Mouse (Mus musculus): ENCODE measurements at regions not wholly inside any gene's neighbourhood (a gene's known extent, or its start where the extent isn't known, plus 50 kb on each side); places are given as distances from the start of the nearest gene placed in this dataset.
A peak's percentile ranks its signal among the peaks of the same experiment; 100 is the strongest.

DNA sequence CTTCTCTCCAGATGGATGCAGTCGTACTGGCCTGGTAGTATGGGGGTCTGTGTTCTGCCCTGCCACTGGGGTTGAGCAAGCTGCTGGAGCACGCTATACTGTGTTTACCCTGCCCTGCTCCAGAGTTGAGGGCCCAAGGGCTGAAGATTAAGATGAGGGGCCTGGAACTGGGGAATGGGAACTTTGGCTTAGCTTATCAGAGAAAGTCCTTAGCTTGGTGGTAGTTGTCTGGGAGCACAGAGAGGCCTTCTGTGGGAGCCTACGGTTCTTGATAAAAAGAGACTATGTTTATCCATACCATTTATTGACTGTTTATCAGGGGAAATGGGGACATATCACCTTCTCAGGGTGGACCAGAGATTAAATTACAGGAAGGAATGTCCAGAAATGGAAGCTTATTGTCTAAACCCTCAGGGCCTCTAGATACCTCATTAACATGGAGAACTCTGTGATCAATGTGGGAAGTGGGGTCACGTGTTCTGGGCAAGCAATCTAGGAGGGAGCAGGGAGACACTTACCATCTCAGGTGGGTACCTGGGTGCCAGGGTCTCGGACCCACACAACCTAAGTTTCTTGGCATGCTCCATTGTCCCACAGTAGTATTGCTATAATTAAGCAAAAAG is 58.7 kb downstream of the Mycn start:
- no peak for DNase-seq (ENCODE audit: low spot score in 2 of 2)

DNA sequence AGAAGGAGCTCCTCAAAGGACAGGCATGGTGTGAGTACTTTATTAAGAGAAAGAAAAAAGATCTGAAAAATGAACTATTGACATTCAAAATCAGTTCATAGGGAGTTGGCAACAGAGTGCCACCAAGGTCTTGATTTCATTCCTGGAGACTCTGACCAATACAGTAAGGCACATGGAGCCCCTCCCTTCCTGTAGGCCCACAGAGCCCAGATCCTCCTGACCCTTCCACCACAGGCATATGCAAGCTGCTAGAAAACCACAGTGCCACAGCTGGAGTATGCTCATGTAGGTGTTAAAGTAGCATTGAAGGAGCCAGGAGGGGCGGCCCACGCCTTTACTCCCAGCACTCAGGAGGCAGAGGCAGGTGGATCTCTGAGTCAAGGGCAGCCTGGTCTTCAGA is 63.7 kb downstream of the Mycn start:
- no peak for DNase-seq (ENCODE audit: low spot score in 2 of 2)

DNA sequence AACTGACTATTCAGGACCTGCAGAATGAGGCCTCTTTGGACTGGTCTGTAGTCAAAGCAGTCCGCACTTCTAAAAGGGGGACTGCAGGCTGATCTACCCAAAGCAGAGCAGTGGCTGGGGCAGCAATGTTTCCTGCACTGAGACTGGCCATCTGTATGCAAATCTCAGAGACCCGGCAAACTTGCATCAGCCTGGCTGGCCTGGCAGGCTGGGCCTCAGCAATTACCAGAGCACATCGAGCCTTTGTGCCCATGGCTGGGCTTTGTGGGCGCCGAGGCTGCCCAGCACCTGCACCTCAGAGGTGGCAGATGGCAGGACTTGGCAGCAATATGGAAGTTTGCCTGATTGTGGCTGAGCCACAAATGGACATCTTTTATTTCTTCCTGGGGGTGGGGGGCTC is 64.2 kb downstream of the Mycn start:
- peak in 1 of 2 experiments; percentile 31 for DNase-seq (ENCODE audit: low spot score in 2 of 2)

DNA sequence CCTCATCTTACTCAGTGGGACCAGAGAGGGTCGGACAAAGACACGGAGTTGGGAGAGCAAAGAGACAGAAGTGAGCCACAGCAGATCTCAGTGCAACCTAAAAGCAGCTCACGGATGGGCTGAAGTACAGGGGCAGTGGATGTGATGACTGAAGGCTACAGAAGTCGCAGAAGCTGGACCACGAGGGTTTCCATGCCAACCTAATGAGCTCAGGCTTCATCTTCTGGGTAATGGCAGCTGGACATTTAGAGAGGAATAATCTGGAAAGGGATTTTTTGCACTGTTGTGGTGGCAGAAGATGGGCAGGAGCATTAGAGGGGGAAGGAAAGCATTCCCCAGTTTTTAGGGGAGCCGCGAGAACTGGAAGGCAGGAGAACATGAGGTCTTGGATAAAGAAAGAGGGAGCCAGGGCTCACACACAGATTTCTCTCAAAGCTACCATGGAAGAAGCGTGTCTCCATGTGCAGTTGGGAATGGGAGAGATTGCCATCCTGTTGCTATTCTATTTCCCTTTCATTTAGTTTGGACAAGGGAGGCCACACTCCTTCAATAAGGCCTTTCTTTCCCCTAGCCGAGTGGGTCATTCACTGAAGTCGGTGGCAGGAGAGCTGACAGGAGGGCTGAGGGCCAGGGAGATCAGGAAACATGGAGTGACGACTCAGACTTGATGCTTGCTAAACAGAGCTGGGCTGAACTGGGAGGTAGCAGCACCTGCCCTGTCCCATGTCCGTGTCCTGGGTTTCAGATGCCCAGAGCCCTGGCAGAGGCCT is 65.6 kb downstream of the Mycn start:
- peak in 1 of 2 experiments; percentile 11 for DNase-seq (ENCODE audit: low spot score in 2 of 2)

- no peak for DNase-seq (ENCODE audit: low spot score in 2 of 2)
These were observed 68.2 kb downstream of the Mycn start for GRCm38 (mm10) chr12:12873551-12873950.

DNA sequence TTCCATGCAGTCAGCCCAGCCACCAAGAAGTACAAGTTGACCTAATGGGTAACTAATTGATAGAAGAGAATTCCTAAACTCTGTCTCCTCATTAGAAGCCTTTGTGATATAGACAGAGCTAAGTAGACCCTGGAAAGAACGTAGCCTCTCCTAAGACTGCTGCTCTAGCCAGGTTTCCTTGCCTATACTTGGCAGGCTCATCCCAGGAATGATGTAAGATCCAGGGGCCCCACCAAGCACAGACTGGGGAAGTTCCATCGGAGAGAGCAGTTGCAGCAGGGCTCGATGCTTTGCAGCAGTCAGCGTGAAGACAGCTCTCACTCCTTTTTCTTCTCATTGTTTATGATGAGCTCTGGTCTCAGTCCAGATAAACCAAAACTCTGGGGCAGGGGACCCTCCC is 68.7 kb downstream of the Mycn start:
- DNase-seq (ENCODE audit: low spot score in 2 of 2): no peak

- peak; percentile 17 to 33 for DNase-seq (ENCODE audit: low spot score in 2 of 2)
These were observed 70.4 kb downstream of the Mycn start for GRCm38 (mm10) chr12:12871272-12871671.

DNA sequence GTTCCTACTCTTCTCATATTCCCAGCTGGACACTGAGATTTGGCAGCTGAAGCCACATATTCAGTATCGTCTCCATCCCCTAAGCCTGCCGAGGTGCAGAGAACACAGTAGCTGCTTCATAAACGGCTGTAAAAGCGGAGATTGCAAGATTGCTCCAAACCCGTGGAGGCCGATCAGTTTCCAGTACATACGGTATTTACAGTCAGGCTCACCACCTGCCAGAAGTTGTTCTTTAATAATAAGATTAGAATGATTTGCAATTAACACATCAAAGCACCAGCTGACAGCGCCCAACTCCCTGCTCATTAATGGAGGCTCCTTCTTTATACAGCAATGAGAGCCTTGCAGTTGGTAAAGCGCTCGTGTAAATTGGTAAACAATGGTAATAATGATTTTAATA is 75.1 kb downstream of the Mycn start:
- DNase-seq (ENCODE audit: low spot score in 2 of 2): no peak

- DNase-seq (ENCODE audit: low spot score in 2 of 2): no peak
These were observed 91.0 kb downstream of the Mycn start for GRCm38 (mm10) chr12:12850681-12851080.

DNA sequence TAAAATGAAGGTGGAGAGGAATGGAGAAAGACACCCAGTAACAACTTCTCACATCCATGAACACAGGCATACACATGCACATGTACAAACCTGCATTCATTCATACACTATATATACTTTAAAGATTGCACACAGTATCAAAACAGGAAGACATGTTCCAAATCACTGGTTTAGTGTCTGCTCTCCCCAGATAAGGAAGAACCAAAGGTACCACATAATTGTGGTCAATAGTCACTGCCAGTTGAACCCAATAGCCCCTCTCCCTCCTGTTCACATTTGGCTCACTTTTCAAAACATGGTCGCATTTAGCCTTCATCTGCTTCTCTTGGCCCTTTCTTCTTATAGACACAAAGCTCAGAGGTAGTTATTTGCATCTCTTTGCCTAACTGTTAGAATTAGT is 95.0 kb downstream of the Mycn start:
- DNase-seq (ENCODE audit: low spot score in 2 of 2): no peak

DNA sequence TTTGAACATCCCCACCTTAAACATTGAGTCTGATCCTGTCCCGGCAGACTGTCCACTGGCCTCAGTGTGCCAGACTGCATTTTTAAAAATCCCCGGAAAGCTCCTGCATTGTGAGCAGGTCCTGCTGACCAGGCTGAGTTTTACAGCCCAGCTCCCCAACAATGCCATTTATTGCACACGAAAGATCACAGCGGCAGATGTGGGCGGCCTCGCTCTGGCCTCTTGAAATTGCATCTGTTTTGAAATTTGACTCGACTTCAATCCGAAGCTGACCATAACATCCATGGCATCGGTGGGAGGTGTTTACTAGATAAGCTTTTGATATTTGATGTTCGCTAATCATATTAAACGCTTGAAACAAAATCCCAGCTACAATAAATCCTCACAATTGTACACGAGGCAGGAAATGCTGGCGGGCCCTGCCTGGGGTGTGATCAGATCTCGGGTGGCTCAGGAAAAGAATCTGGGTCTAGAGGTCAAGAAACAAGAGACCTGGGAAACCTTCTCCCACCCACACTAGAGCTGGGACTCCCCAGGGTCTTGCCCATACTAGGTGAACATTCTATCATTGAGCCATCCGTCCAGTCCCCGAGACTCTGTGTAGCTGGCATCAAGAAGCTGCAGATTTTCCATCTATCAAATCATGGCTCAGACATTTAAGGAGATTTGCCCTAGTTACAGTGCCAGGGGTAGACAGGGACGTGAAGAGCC is 99.3 kb downstream of the Mycn start:
- no peak for DNase-seq (ENCODE audit: low spot score in 2 of 2)

DNA sequence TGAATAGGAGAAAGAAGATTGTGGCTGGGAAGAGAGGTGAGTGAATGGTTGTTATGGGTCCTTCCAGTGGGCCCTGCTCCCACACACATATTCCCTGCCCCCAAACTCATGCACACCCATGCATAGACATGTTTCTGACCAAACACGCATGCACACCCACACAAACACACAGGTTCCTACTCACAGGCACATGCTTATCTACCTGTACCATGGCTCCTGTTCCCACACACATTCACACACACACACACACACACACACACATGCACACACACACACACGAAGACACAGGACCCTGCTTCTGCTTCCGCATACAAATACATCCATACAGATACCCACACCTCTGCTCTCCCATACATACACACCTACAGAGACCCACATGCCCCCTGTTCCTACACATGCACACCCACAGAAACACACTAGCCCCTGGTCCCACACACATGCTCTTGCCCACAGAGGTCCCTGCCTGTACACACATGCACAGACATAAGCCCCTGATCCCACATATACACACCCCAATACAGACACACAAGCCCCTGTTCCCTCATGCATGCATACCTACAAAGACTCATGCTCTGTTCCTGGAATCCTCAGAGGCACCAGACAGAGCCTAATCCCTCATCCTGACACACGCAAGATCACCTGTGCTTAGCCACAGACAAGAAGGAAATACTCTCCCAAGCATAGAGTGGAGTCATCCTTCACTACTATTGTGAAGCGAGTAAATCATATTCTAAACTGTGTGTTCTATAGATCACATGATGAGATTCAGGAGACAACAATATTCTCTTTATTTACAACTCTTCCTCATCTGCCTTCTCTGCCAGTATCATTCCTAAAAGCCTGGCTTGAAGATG is 100.1 kb downstream of the Mycn start:
- DNase-seq (ENCODE audit: low spot score in 2 of 2): no peak

DNA sequence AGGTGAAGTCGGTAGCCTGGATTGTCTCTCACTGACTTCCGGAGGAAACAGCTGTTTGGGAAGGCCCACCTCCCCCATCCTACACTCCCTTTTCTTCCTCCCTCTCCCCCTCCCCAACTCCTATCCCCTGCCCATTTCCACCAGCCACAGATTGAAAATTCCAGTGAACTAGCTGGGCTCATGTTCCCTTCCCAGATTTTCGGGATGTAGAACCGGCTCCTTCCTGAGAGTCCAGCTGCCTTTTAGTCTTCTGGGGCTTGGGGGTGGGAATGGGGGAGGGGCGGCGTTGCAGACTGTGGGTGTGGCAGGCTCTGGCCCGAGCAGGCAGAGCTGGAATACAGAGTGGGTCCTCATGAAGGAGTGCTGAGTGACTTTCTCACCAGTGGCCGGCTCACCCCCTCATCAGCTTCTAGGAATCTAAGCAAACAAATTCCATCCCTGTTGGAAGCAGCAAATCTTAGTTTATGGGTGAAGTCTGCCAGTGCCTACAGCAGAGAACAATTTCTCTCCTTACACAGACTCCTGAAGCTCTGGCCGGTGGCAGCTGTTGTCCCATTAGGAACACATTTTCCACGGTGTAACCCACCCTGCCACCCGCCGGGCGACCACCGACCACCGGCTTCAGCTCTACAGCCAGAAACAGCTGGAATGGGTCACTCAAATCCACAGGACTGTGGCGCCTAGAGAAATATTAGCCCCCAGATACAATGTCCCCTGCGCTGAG is 100.9 kb downstream of the Mycn start:
- no peak for DNase-seq (ENCODE audit: low spot score in 2 of 2)

DNA sequence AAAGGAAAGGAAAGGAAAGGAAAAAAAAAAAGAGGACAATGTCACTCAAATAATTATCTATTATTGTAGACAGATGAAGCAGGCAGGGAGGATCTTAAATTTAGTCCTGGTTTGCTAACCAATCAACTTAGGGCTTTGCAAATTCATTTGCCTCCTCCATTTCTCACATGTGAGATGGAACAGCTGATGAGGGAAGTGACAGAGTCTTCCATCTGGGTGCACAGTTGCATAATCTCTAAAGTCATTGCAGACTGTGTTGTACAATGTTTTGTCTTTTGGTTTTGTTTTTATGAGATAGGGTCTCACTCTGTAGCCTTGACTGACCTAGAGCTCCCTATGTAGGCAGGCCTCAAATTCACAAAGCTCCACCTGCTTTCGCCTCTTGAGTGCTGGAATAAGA is 103.9 kb downstream of the Mycn start:
- no peak for DNase-seq (ENCODE audit: low spot score in 2 of 2)

DNA sequence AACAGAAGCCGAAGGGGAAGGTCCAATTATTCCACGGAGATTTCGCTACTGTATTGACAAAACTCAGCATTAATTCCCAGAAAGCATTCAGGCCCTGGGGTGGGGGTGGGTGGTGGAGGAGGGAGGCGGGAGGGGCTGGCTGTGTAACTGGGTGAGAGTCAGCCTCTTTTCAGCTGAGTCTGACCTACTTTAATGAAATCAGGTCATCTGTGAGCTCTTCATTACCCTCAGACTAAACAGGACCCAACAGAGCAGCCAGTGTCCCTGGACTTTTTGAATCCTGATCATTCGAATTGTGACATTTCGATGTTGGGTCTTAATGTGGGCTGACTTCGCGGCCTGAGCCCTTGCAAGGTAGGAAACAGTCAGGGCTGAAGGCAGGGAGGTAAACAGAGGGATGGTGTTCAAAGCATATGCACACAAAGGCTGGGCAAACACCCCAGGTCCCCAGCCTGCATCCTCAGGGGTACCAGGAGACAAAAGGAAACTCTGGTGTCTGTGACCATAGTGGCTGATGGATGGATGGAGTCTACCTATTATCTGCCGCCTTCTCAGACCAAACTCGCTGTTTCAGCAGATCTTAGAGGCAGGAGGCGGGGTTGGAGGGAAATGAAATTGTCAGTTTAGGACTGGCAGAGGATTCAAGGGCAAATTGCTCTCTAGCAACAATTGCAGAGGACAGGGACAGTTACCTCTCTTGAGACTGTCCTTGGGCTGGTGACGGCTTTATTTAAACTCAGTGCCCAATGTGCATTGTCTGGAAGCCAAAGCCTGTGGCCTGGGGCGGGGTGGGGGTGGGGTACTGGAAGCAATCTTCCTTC is 113.7 kb downstream of the Mycn start:
- DNase-seq (ENCODE audit: low spot score in 2 of 2): no peak

DNA sequence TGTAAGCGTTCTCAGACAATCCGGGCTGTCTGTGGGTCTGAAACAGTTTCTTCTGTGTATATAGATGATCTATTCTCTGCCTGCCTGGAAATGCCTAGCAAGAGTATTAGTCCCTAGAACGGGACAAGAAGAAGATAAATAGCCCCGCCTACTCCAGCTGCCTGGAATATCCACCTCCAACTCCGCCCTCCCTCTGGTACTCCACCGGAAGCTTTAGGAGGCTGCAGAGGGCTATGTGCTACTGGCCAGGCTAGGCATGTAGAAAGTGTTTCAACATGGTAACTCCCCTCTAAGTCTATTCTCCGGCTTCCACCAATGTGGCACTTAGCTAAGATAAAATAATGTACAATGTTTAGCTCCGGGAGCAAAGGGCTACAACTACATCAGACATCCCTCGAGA is 114.3 kb downstream of the Mycn start:
- DNase-seq (ENCODE audit: low spot score in 2 of 2): no peak

- no peak for DNase-seq (ENCODE audit: low spot score in 2 of 2)
These were observed 115.3 kb downstream of the Mycn start for GRCm38 (mm10) chr12:12826431-12826830.

GRCm38 (mm10) chr12:12825842-12826241 is 115.9 kb downstream of the Mycn start:
- no peak for DNase-seq (ENCODE audit: low spot score in 2 of 2)

DNA sequence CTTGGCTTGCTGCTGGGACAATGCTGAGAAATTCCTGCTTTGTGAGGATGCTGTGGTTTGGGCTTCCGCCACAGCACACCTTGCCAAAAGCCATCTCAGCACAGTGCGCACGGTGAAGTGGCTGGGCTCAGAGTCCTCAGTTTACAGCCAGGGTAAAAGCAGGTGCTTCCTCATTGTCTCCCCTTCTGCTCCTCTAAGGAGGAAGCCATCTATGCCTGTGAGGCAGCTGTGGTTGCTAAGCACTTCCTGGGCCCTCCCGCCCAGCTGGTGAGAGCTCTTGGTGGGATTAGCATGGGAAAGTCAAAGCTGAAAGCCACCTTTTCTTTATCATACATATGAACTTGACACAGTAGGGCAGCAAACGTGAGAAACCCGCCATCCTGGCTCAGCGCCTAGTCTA is 120.2 kb downstream of the Mycn start:
- DNase-seq (ENCODE audit: low spot score in 2 of 2): no peak

GRCm38 (mm10) chr12:12820668-12821351 is 120.9 kb downstream of the Mycn start:
- DNase-seq (ENCODE audit: low spot score in 2 of 2): no peak
